Mouse (Mus musculus) heart, embryonic 15.5 days (tissue): ENCODE measurements at regions not wholly inside any gene's neighbourhood (a gene's known extent, or its start where the extent isn't known, plus 50 kb on each side); places are given as distances from the start of the nearest gene placed in this dataset.

Experiments
- ATAC-seq: fragments of 200-750 bp; cut with Nextera tagmentation; replicated peaks from 2 replicates; pipeline ENCODE4 v1.8.0; 2017; ENCODE audit warnings: low read depth, moderate TSS enrichment; ENCODE audit not compliant: insufficient number of reproducible peaks, insufficient read depth, low FRiP score
- H3K27ac ChIP-seq: fragments of 300-500 bp; sonication (generic); 2 replicates; pipeline ENCODE4 v1.5.1; 2015; ENCODE audit warnings: mild to moderate bottlenecking, inconsistent platforms
- H3K27me3 ChIP-seq: fragments of 300-500 bp; sonication (generic); 2 replicates; pipeline ENCODE4 v1.6.1; 2015; ENCODE audit warnings: inconsistent platforms
- H3K36me3 ChIP-seq: fragments of 300-500 bp; sonication (generic); 2 replicates; pipeline ENCODE4 v1.6.1; 2015; ENCODE audit warnings: mild to moderate bottlenecking, inconsistent platforms
- H3K4me1 ChIP-seq: fragments of 300-500 bp; sonication (generic); replicated peaks from 2 replicates; pipeline ENCODE4 v1.6.1; 2015; ENCODE audit warnings: inconsistent platforms
- H3K4me2 ChIP-seq: fragments of 300-500 bp; sonication (generic); 2 replicates; pipeline ENCODE4 v1.6.1; 2015; ENCODE audit warnings: inconsistent platforms, mild to moderate bottlenecking, moderate library complexity
- H3K4me3 ChIP-seq: fragments of 300-500 bp; sonication (generic); 2 replicates; pipeline ENCODE4 v1.5.1; 2015; ENCODE audit warnings: mild to moderate bottlenecking, inconsistent platforms
- H3K9ac ChIP-seq: fragments of 300-500 bp; sonication (generic); 2 replicates; pipeline ENCODE4 v1.6.1; 2015; ENCODE audit warnings: mild to moderate bottlenecking, inconsistent platforms
- H3K9me3 ChIP-seq: fragments of 300-500 bp; sonication (generic); replicated peaks from 2 replicates; pipeline ENCODE4 v1.6.1; 2016; ENCODE audit warnings: inconsistent platforms
- WGBS: fragments of 180-500 bp; shearing (Covaris S2); methylation state at CpG from one replicate; pipeline ENCODE4 v1.1.7; 2015; ENCODE audit warnings: mixed read lengths; 5-methylcytosine and 5-hydroxymethylcytosine counted together

GRCm38 (mm10) chr11:112951421-112951820, 169.4 kb downstream of the Sox9 start:
- Histone ChIP-seq H3K4me2 (no peak overlapping the region), H3K27me3 (peaks cover 5% of the 10 kb centered on the region; the same call in 1 of the 2 replicates), H3K27ac (no peak overlapping the region), H3K36me3 (no peaks in the 10 kb centered on the region), H3K9me3 (no peaks in the 10 kb centered on the region), H3K9ac (no peak overlapping the region), H3K4me3 (no peak overlapping the region), H3K4me1 (no peaks in the 10 kb centered on the region)
- ATAC-seq, result no peak
- 68% methylated on average over 4 of the region's 4 CpGs for WGBS

DNA sequence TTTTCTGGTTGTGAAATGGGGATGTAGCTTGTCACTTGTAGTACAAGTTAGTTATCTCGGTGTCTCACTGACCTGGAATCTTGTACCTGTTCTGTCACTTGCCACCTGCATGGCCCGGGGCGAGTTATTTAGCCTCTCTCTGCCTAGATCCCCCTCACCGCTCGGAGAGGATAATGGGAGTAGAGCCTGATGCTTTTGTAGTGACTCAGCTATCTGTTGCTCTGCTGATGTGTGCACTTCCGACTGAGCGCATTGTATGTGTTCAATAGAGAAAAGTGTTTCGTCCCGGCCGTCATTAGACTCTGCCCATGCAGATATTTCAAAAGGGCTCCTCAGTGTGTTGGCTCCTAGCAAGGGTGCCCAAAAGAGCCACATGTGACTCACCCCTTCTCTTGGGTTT, 170.3 kb downstream of the Sox9 start:
- Histone ChIP-seq H3K27ac (no peak overlapping the region), H3K4me1 (no peaks in the 10 kb centered on the region), H3K4me2 (no peak overlapping the region), H3K9me3 (no peaks in the 10 kb centered on the region), H3K36me3 (no peaks in the 10 kb centered on the region), H3K9ac (no peak overlapping the region), H3K27me3 (peaks cover 5% of the 10 kb centered on the region; the same call in 1 of the 2 replicates), H3K4me3 (no peak overlapping the region)
- WGBS, result 76% methylated on average over 10 of the region's 10 CpGs
- ATAC-seq, result no peak

- Histone ChIP-seq H3K4me3 (no peak overlapping the region), H3K27ac (no peak overlapping the region), H3K36me3 (no peaks in the 10 kb centered on the region), H3K4me1 (no peaks in the 10 kb centered on the region), H3K9ac (no peak overlapping the region), H3K27me3 (peaks cover 12% of the 10 kb centered on the region; the same call in 1 of the 2 replicates), H3K9me3 (no peaks in the 10 kb centered on the region), H3K4me2 (no peak overlapping the region)
- no peak for ATAC-seq
- 49% methylated on average over 4 of the region's 4 CpGs for WGBS
Observed at GRCm38 (mm10) chr11:112953491-112953890, 171.5 kb downstream of the Sox9 start.

- peaks cover 17% of the 10 kb centered on the region; the same call in 1 of the 2 replicates for H3K27me3 ChIP-seq
- WGBS, result 67% methylated on average over 5 of the region's 5 CpGs
- no peak for ATAC-seq
Observed at GRCm38 (mm10) chr11:112956748-112957440, 174.9 kb downstream of the Sox9 start.

DNA sequence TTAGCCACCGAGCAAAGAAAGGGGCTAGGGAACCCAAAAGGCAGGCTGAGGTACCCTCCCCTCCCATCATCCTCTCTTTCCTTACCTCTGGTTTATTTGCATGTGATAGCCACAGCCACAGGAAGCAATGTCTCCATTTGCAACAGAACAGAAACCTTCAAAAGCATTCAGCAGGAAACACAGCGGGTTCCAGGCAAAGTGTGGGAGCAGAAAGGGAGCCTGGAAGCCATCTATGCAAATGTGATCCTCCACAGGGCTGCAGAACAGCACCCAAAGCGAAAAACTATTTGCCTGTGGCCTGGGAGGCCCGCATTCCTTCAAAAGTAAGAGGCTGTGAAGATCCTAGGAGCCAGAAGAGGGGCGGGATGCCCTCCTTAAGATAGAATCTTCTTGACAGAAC, 177.6 kb downstream of the Sox9 start:
- Histone ChIP-seq H3K4me1 (no peaks in the 10 kb centered on the region), H3K36me3 (no peaks in the 10 kb centered on the region), H3K9me3 (no peaks in the 10 kb centered on the region), H3K9ac (no peak overlapping the region), H3K4me2 (no peak overlapping the region), H3K27ac (no peak overlapping the region), H3K4me3 (no peak overlapping the region), H3K27me3 (0 out of 2 replicates have a peak, but pooled peaks cover 12% of the 10 kb centered on the region)
- 11% methylated on average over 5 of the region's 5 CpGs for WGBS
- no peak for ATAC-seq

More at GRCm38 (mm10) chr11:112956748-112957440, 174.9 kb downstream of the Sox9 start:
- no peaks in the 10 kb centered on the region for H3K9me3 ChIP-seq
- no peaks in the 10 kb centered on the region for H3K36me3 ChIP-seq
- no peaks in the 10 kb centered on the region for H3K4me1 ChIP-seq
- H3K4me2 ChIP-seq, result no peak overlapping the region
- H3K27ac ChIP-seq, result peak overlapping the region; percentile 31; the same call in 1 of the 2 replicates
- H3K9ac ChIP-seq, result no peak overlapping the region
- no peak overlapping the region for H3K4me3 ChIP-seq

DNA sequence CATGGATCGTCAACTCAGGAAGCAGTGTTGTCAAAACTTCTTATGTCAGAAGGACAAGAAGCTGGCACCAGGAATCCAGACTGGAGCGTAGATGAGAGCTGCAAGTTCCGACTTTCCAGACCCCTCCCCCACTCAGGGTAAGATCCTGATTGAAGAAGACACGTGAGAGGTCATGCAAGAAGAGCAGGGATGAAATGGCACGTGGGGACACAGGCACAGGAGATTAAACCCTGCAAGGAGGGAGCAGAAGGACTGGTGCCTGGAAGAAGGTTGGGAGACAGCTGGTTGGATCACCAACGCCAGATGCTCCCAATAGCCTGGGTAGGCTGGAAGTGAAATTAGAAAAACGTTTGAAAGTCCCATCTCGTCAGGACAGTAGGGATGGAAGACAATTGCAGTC, 191.3 kb downstream of the Sox9 start:
- no peak for ATAC-seq
- no peak overlapping the region for H3K9ac ChIP-seq
- H3K27ac ChIP-seq, result no peak overlapping the region
- WGBS, result 57% methylated on average over 8 of the region's 8 CpGs
- no peak overlapping the region for H3K4me3 ChIP-seq
- H3K4me1 ChIP-seq, result peaks cover 8% of the 10 kb centered on the region
- peaks cover 31% of the 10 kb centered on the region for H3K27me3 ChIP-seq
- no peaks in the 10 kb centered on the region for H3K36me3 ChIP-seq
- no peaks in the 10 kb centered on the region for H3K9me3 ChIP-seq
- no peak overlapping the region for H3K4me2 ChIP-seq

- Histone ChIP-seq H3K27ac (no peak overlapping the region), H3K27me3 (peaks cover 26% of the 10 kb centered on the region), H3K4me1 (peaks cover 17% of the 10 kb centered on the region), H3K9me3 (no peaks in the 10 kb centered on the region), H3K4me3 (no peak overlapping the region), H3K4me2 (no peak overlapping the region), H3K9ac (no peak overlapping the region), H3K36me3 (no peaks in the 10 kb centered on the region)
- no peak for ATAC-seq
- WGBS, result 72% methylated on average over 7 of the region's 7 CpGs
Observed at GRCm38 (mm10) chr11:112974893-112975292, 192.9 kb downstream of the Sox9 start.

DNA sequence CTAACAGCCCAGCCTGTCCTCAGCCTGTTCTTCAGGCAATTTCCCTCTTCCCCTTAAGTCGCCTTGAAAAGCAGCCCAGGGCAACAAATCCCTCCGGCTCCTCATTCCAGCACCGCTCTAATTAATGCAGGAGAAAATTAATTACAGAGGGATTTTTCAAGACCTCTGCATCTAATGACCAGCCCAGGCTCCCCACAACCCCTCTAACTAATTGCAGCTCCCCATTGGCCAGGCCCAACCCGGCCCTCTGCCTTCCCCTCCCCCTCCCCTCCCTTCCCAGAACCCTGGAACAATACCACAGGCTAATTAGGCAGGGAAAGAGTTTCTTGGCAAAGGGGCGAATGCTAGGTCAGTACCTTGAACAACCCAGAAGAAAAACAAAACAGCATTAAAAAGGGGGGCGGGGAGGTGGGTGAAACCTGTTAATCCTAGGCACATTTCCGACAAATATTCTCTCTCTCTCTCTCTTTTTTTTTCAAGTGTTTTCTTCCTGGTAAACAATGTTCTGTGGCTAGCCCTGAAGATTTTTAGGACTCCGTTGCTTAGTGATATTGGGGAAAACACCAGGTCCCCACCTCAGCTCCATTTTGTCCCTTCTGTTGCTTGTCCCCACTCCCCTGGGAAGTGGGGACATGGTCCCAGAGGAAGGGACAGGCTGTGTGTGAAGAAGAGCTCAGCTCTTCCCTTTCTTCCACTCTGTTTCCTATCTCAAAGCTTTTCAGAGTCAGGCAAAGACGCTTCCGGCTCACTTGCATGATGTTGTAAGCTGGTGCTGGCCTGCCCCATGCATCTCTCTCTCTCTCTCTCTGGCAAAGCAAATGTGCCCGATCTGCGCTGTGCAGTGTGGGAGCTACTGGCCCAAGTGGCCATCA, 195.1 kb downstream of the Sox9 start:
- no peak for ATAC-seq
- H3K9me3 ChIP-seq, result no peaks in the 10 kb centered on the region
- H3K36me3 ChIP-seq, result no peaks in the 10 kb centered on the region
- H3K4me2 ChIP-seq, result no peak overlapping the region
- WGBS, result 28% methylated on average over 12 of the region's 12 CpGs
- no peak overlapping the region for H3K27ac ChIP-seq
- peaks cover 17% of the 10 kb centered on the region for H3K4me1 ChIP-seq
- H3K27me3 ChIP-seq, result peaks cover 22% of the 10 kb centered on the region
- no peak overlapping the region for H3K4me3 ChIP-seq
- H3K9ac ChIP-seq, result no peak overlapping the region

DNA sequence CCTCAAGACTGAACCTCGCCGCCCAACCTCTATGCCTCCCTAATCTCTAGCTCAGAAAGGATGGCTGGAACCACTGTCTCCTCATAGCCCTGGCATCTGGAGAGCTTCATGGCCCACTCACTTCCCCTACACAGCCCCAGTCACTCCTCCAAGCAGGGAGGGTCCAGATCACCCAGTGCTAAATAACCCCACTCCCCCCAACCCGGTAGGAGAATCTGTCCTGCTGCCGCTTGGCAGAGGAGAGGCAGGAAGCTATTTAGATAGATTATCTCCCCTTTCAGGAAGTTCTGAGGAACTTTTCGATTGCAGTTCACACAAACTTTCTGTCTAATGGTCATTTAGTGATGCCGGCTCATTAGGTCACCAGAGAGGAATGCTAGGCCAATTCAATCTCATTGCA, 196.9 kb downstream of the Sox9 start:
- peak overlapping the region; percentile 18 for H3K27ac ChIP-seq
- 0 out of 2 replicates have a peak, but pooled peaks have one; percentile 29 for ATAC-seq
- no peak overlapping the region for H3K4me3 ChIP-seq
- peaks cover 17% of the 10 kb centered on the region for H3K4me1 ChIP-seq
- no peaks in the 10 kb centered on the region for H3K36me3 ChIP-seq
- no peaks in the 10 kb centered on the region for H3K9me3 ChIP-seq
- H3K4me2 ChIP-seq, result no peak overlapping the region
- WGBS, result 12% methylated on average over 6 of the region's 6 CpGs
- H3K9ac ChIP-seq, result no peak overlapping the region
- peaks cover 19% of the 10 kb centered on the region for H3K27me3 ChIP-seq

DNA sequence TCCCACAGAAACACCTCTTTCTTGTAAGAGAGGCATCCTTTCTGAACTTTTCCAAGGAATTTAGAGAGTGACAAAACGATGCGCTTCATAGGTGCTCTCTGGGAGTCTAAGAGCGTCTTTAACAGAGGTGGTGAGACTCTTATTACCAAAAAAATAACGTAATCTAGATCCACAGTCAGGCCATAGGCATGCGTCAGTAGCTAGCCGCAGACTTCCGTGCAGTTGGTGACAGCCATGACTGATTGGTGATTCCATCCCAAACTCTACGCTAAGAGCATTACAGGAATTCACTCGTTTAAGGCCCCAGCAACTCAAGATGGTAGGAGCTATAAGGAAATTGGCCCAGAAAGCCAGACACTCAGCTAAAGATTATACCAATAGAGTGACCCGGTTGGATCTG, 197.4 kb downstream of the Sox9 start:
- Histone ChIP-seq H3K4me3 (no peak overlapping the region), H3K4me2 (no peak overlapping the region), H3K9me3 (no peaks in the 10 kb centered on the region), H3K27me3 (peaks cover 19% of the 10 kb centered on the region), H3K9ac (no peak overlapping the region), H3K27ac (no peak overlapping the region), H3K36me3 (no peaks in the 10 kb centered on the region), H3K4me1 (peaks cover 17% of the 10 kb centered on the region)
- no peak for ATAC-seq
- WGBS, result 51% methylated on average over 10 of the region's 10 CpGs

- H3K9me3 ChIP-seq, result no peaks in the 10 kb centered on the region
- H3K9ac ChIP-seq, result no peak overlapping the region
- no peak for ATAC-seq
- H3K4me2 ChIP-seq, result no peak overlapping the region
- H3K36me3 ChIP-seq, result no peaks in the 10 kb centered on the region
- no peak overlapping the region for H3K4me3 ChIP-seq
- WGBS, result 63% methylated on average over 11 of the region's 11 CpGs
- H3K27me3 ChIP-seq, result peaks cover 16% of the 10 kb centered on the region
- peaks cover 17% of the 10 kb centered on the region for H3K4me1 ChIP-seq
- no peak overlapping the region for H3K27ac ChIP-seq
Observed at GRCm38 (mm10) chr11:112982165-112982801, 200.3 kb downstream of the Sox9 start.
